Mouse (Mus musculus) embryonic facial prominence, embryonic 15.5 days (tissue): ENCODE data around the gene C2cd6. TPM values are rescaled to one million over a fixed set of nuclear protein-coding genes. Genes with fewer than 3 reads are reported as not detected.

Experiments
- ATAC-seq: fragments of 200-750 bp; cut with Nextera tagmentation; 2 replicates; pipeline ENCODE4 v1.8.0; 2017; ENCODE audit warnings: low read depth, moderate TSS enrichment; ENCODE audit not compliant: insufficient number of reproducible peaks, low FRiP score, low TSS enrichment
- H3K27ac ChIP-seq: fragments of 300-500 bp; sonication (generic); replicated peaks from 2 replicates; pipeline ENCODE4 v1.5.1; 2015; ENCODE audit warnings: mild to moderate bottlenecking, inconsistent platforms
- H3K27me3 ChIP-seq: fragments of 300-500 bp; sonication (generic); 2 replicates; pipeline ENCODE4 v1.6.1; 2015; ENCODE audit warnings: inconsistent platforms
- H3K36me3 ChIP-seq: fragments of 300-500 bp; sonication (generic); 2 replicates; pipeline ENCODE4 v1.6.1; 2015; ENCODE audit warnings: mild to moderate bottlenecking, inconsistent platforms
- H3K4me1 ChIP-seq: fragments of 300-500 bp; sonication (generic); 2 replicates; pipeline ENCODE4 v1.6.1; 2015; ENCODE audit warnings: inconsistent platforms
- H3K4me2 ChIP-seq: fragments of 300-500 bp; sonication (generic); replicated peaks from 2 replicates; pipeline ENCODE4 v1.6.1; 2015; ENCODE audit warnings: mild to moderate bottlenecking, inconsistent platforms
- H3K4me3 ChIP-seq: fragments of 300-500 bp; sonication (generic); replicated peaks from 2 replicates; pipeline ENCODE4 v1.5.1; 2015; ENCODE audit warnings: mild to moderate bottlenecking, inconsistent platforms
- H3K9ac ChIP-seq: fragments of 300-500 bp; sonication (generic); 2 replicates; pipeline ENCODE4 v1.6.1; 2015; ENCODE audit warnings: inconsistent platforms
- H3K9me3 ChIP-seq: fragments of 300-500 bp; sonication (generic); replicated peaks from 2 replicates; pipeline ENCODE4 v1.6.1; 2016; ENCODE audit warnings: inconsistent platforms
- WGBS: fragments of 180-500 bp; shearing (Covaris S2); methylation state at CpG from one replicate; pipeline ENCODE4 v1.1.7; 2015; 5-methylcytosine and 5-hydroxymethylcytosine counted together
- polyA plus RNA-seq: library from polyadenylated mRNA; unstranded; fragments of >200 nt; fragmentation: Nextera tagmentation; extraction: Ambion mirVana; gene quantifications from 2 replicates; pipeline ENCODE4 v1.2.1, GENCODE M21; 2015

C2cd6 gene
- polyA plus RNA-seq, 1 experiment from 2014 or later, result not detected

DNA sequence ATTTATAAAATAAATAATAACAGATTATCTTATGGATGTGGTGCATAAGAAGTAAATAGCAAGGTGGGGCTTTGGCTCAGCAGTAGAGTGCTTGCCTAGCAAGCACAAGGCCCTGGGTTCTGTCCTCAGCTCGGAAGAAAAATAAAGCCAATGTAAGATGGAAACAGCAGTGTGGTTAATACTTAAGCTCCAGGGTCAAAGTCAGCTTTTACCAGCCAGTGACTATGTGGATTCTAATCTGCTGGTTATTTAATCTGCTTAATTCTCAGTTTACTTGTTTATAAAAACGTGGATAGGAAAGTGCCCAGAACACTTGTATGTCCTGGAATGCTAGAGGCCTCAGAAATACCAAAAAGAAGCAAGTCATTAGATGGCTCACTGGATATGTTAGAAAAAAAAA lies 37.7 kb downstream of the C2cd6 start:
- WGBS, result 65% methylated on average over 2 of the region's 2 CpGs
- Histone ChIP-seq H3K9ac (no peak overlapping the region), H3K4me3 (no peak overlapping the region), H3K9me3 (no peaks in the 10 kb centered on the region), H3K27ac (no peak overlapping the region), H3K4me2 (no peak overlapping the region), H3K36me3 (no peaks in the 10 kb centered on the region), H3K4me1 (no peaks in the 10 kb centered on the region), H3K27me3 (no peaks in the 10 kb centered on the region)
- no peak for ATAC-seq

DNA sequence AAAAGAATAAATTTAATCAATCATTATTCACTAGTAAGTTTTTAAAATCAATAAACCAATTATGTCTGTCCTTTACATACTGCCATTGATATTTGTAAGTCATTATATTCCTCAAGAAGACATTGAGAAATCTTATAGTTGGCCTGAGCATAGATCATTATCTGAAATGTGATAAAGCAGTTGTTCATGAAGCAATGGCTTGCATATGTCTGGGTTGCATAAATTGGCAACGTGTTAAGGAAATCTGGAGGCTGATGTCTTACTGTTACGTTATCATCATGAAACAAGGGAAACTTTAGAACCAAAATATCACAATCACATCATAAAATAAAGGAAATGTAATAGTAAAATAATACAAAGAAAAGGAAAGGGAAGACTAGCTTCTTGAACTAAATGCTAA lies 43.4 kb downstream of the C2cd6 start:
- no peaks in the 10 kb centered on the region for H3K9me3 ChIP-seq
- no peak overlapping the region for H3K4me2 ChIP-seq
- ATAC-seq, result no peak
- H3K9ac ChIP-seq, result no peak overlapping the region
- no peaks in the 10 kb centered on the region for H3K27me3 ChIP-seq
- H3K4me3 ChIP-seq, result no peak overlapping the region
- no peak overlapping the region for H3K27ac ChIP-seq
- no peaks in the 10 kb centered on the region for H3K4me1 ChIP-seq
- WGBS, result 60% methylated on average over 2 of the region's 2 CpGs
- H3K36me3 ChIP-seq, result no peaks in the 10 kb centered on the region

- no peaks in the 10 kb centered on the region for H3K9me3 ChIP-seq
- H3K27me3 ChIP-seq, result no peaks in the 10 kb centered on the region
- no peaks in the 10 kb centered on the region for H3K36me3 ChIP-seq
- no peak overlapping the region for H3K4me3 ChIP-seq
- H3K4me2 ChIP-seq, result no peak overlapping the region
- no peak overlapping the region for H3K27ac ChIP-seq
- no peak for ATAC-seq
- no peak overlapping the region for H3K9ac ChIP-seq
- no peaks in the 10 kb centered on the region for H3K4me1 ChIP-seq
- 70% methylated on average over 5 of the region's 5 CpGs for WGBS
Measured at GRCm38 (mm10) chr1:59037723-59038122, 57.0 kb downstream of the C2cd6 start.

GRCm38 (mm10) chr1:59021556-59021955 lies 73.1 kb downstream of the C2cd6 start:
- H3K27me3 ChIP-seq, result no peaks in the 10 kb centered on the region
- ATAC-seq, result no peak
- H3K36me3 ChIP-seq, result no peaks in the 10 kb centered on the region
- no peak overlapping the region for H3K27ac ChIP-seq
- no peak overlapping the region for H3K9ac ChIP-seq
- H3K4me3 ChIP-seq, result no peak overlapping the region
- no peaks in the 10 kb centered on the region for H3K4me1 ChIP-seq
- WGBS, result 71% methylated on average over 3 of the region's 3 CpGs
- H3K9me3 ChIP-seq, result no peaks in the 10 kb centered on the region
- H3K4me2 ChIP-seq, result no peak overlapping the region

- no peak overlapping the region for H3K4me3 ChIP-seq
- 42% methylated on average over 4 of the region's 4 CpGs for WGBS
- H3K36me3 ChIP-seq, result no peaks in the 10 kb centered on the region
- H3K27ac ChIP-seq, result no peak overlapping the region
- H3K4me2 ChIP-seq, result no peak overlapping the region
- H3K9ac ChIP-seq, result no peak overlapping the region
- no peaks in the 10 kb centered on the region for H3K9me3 ChIP-seq
- H3K4me1 ChIP-seq, result no peaks in the 10 kb centered on the region
- H3K27me3 ChIP-seq, result no peaks in the 10 kb centered on the region
- ATAC-seq, result no peak
Measured at GRCm38 (mm10) chr1:59009250-59009649, 85.5 kb downstream of the C2cd6 start.

Other genes with a start within 250 kb of the C2cd6 start
- 11.0 and 12.5 TPM in 2 replicates for gene Trak2, start 121.5 kb downstream of the C2cd6 start, polyA plus RNA-seq
- 23.6 and 26.0 TPM in 2 replicates for gene Stradb, start 121.4 kb downstream of the C2cd6 start, polyA plus RNA-seq
- gene Tmem237, start 25.5 kb upstream of the C2cd6 start, polyA plus RNA-seq, result 30.5 and 31.8 TPM in 2 replicates
- gene Mpp4, start 68.5 kb upstream of the C2cd6 start, polyA plus RNA-seq, result 0.17 and 0.23 TPM in 2 replicates
- gene Als2, start 142.3 kb upstream of the C2cd6 start, polyA plus RNA-seq, result 7.6 and 8.8 TPM in 2 replicates
- gene Cdk15, start 162.0 kb upstream of the C2cd6 start, polyA plus RNA-seq, result 0.80 and 1.8 TPM in 2 replicates